Mouse (Mus musculus) common myeloid progenitor, adult 5-6 weeks (primary cell): ENCODE results near the gene Pappa2. TPM values are rescaled to one million over a fixed set of nuclear protein-coding genes. Genes with fewer than 3 reads are reported as not detected.

Experiments
- ATAC-seq: replicated peaks from 2 replicates; pipeline ENCODE4 v1.8.0; 2016; ENCODE audit warnings: low read depth, mild to moderate bottlenecking, moderate TSS enrichment, inconsistent platforms; ENCODE audit not compliant: poor library complexity, severe bottlenecking
- total RNA-seq: library from RNA; stranded (forward); fragments of 200-1000, 187-1606 nt; gene quantifications from 2 replicates; pipeline ENCODE4 v1.2.3, GENCODE M21; 2017

Gene Pappa2
- total RNA-seq, 1 experiment from 2014 or later, result not detected

DNA sequence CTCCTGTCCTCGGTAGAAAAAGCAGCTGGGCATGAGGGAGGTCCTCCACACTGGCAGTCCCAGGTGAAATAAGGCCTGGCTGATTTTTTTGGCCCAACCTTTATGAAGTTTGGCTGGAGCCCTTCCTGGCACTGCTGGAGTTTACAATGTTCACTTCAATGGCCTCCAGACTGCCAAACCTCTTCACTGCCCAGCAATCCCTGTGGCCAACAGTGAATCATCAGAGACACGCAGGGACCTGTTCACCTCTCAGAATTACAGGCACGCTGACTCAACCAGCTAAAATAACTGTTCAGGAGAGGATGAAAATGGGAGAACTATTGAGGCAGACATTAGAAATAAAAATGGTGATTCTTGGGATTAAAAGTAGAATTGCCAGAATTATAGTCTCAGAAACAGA, 63.2 kb downstream of the Pappa2 start:
- ATAC-seq, result no peak

DNA sequence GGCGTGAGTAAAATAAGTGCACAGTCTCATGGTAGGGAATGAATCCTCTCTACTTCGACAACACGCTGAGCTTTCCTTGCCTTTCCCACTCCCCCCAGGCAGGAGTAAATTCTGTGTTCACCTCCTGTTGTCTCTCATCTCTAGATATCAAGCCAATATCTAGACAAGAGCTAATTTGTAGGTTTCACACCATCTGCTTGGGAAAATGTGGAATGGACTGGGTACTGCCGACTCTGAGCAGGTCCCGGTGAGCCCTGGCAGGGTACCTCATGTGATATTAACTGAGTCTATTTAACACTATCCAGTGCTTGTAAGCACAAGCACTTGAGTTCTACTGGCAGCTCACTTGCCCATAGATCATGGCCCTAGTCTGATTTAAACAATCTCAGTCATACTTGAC, 64.7 kb downstream of the Pappa2 start:
- ATAC-seq, result no peak

- no peak for ATAC-seq
Observed at GRCm38 (mm10) chr1:158910661-158911060, 69.6 kb downstream of the Pappa2 start.

GRCm38 (mm10) chr1:158897339-158897738, 83.0 kb downstream of the Pappa2 start:
- ATAC-seq, result no peak

GRCm38 (mm10) chr1:158894441-158894840, 85.8 kb downstream of the Pappa2 start:
- ATAC-seq, result no peak

- no peak for ATAC-seq
Observed at GRCm38 (mm10) chr1:158875487-158875886, 104.8 kb downstream of the Pappa2 start.

DNA sequence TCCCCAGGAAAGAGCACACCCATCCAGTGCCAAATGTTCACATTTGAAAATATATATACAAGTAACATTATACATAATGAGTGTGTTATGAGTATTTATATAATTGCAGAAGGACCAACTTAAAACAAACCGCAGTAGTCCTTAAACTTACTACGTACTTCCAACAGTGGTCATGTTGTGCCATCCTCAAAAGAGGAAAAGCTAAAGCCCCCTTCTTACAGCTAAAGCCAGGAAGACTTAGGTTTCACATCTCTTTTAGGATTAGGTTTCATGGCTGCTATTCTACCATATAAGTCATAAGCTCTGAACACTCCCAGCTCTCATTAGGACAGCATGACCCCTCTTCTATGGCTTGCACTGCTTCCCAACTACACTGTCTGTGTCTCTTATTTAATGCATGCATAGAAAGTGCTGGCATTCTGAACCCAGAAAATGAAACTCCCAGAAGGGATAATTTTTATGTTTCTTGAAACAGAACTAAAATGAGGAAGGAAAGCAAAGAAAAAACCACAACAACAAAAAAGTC, 105.7 kb downstream of the Pappa2 start:
- peak; percentile 84 for ATAC-seq

- ATAC-seq, result no peak
Observed at GRCm38 (mm10) chr1:158873631-158874030, 106.7 kb downstream of the Pappa2 start.

GRCm38 (mm10) chr1:158871401-158871800, 108.9 kb downstream of the Pappa2 start:
- ATAC-seq, result no peak

- ATAC-seq, result no peak
Observed at GRCm38 (mm10) chr1:158860190-158860589, 120.1 kb downstream of the Pappa2 start.

- 0 out of 2 replicates have a peak, but pooled peaks have one; percentile 25 for ATAC-seq
Observed at GRCm38 (mm10) chr1:158853936-158854882, 126.1 kb downstream of the Pappa2 start.

DNA sequence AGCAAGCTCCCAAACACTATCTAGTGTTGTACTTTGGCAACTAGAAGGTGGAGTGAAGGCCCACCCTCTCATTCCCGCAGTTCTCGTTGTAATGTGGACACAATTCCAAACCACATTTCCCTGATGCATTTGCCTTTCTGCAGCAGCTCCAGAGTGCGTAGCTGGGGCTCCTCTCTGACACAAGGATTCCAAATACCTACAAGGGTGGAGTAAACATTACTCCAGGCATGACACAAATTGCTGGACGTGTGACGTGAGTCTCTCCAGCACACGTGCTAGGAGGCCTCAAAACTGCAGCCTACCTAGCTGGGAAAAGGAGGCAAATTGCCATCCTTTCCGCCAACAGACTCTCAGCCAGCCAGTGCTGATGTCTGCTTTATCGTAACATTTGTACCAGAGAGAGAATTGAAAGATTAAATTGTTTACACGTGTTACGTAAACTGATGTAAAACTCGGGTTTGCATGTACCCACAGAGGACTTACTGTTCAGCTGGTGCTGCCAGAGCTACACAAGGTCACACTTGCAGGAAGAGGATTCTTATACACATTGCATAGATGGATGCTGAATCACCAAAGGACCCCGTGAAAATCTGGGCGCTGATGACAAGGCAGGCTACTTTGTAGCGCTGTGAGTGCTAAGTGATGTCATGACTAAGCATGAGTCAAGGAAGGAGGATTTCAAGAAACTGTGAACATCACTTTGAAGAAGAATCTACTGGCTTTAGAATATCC, 127.3 kb downstream of the Pappa2 start:
- no peak for ATAC-seq

GRCm38 (mm10) chr1:158850459-158850858, 129.8 kb downstream of the Pappa2 start:
- no peak for ATAC-seq

GRCm38 (mm10) chr1:158844604-158845003, 135.7 kb downstream of the Pappa2 start:
- ATAC-seq, result peak; percentile 72; the same call in 1 of the 2 replicates

GRCm38 (mm10) chr1:158837151-158837550, 143.1 kb downstream of the Pappa2 start:
- no peak for ATAC-seq

DNA sequence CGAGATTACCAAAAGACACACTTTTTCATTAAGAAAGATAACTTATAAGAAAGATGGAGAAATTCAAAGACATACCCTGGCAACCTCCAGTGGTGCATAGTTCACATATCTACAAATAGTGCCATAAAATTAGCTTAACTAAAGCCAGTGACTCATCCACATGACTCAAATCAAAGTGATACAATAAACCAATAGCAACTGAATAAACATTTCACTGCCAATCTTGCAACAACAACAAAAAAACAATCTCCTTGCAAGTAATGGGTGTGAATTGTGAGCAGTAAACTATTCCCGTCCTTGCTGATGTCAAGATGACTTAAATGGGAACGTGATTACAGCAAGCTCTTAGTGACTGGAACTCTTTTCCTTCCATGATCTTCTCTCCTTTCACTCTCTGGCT, 150.1 kb downstream of the Pappa2 start:
- ATAC-seq, result no peak

- no peak for ATAC-seq
Observed at GRCm38 (mm10) chr1:158827931-158828330, 152.4 kb downstream of the Pappa2 start.

- ATAC-seq, result no peak
Observed at GRCm38 (mm10) chr1:158819676-158820075, 160.6 kb downstream of the Pappa2 start.

- no peak for ATAC-seq
Observed at GRCm38 (mm10) chr1:158816479-158816878, 163.8 kb downstream of the Pappa2 start.

DNA sequence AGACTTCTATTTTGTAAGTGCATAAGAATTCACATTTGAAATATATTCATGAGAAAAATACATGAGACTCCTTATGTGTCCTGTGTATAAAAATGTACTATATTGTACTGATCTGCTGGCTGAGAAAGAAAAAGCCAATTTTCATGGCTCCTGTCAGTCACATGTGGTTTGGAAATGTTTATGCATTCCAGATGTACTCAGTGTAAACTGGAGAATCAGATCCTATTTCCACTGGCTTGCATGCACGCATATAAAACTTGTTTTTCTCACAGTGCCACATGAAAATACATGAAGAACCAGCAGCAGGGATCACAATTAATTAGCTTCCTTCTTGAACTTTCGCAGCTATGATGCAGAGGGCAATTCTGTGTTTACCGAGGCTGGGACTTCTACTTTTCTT, 168.4 kb downstream of the Pappa2 start:
- ATAC-seq, result no peak

- no peak for ATAC-seq
Observed at GRCm38 (mm10) chr1:158775486-158775885, 204.8 kb downstream of the Pappa2 start.
